17 mouse cellular contexts compared by ENCODE assay signal in the genomic region with DNA sequence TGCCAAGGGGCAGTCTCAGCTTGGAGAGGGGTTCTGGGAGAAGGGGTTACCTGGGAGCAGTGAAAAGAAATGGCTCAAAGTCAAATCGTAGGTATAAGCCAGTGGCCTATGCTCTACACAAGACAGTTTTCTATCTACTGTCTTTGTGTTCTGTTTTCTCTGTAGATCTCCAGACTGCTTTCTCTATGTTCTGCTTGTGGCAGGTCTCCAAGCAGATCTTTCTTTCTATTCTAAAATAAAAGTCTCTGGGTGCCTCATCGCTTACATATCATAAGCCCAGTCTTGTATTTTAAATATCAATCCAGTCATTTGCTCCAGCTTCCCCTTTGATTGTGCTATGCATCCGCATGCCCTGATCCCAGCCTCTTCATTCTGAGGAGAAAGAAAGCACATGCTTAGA.
A peak's percentile ranks its signal among the peaks of the same experiment; 100 is the strongest.
DNase-seq lines count a peak whose midpoint lies in the region.
"Had no signal": no experiment of that assay in that cellular context is flagged by ENCODE, and none has a peak within 500 bp of the region (broad histone marks: within the 10 kb centered on the region; RNA-seq: fewer than 3 reads in every experiment).

No protein-coding gene starts in this region.

- peak; percentile 13 to 41 for DNase-seq in frontal cortex, postnatal 36 days (ENCODE audit: low spot score in 2 of 2)
- DNase-seq in frontal cortex, postnatal 25 days (ENCODE audit: low spot score in 2 of 2), result no peak
- DNase-seq in right cerebral cortex, adult 18-20 months, result peak; percentile 10
- no peak for DNase-seq in right cerebral cortex, postnatal 14 days
- DNase-seq in telencephalon, adult 2 months (ENCODE audit: low read depth, low spot score), result peak; percentile 15
- no peak for DNase-seq in ovary, postnatal 14 days (ENCODE audit: low spot score)
- DNase-seq: adrenal gland, adult 2 months; adrenal gland, postnatal 14 days; cerebellum, adult 11-12 months; cerebellum, adult 8-10 months; cerebellum, postnatal 10 days; cerebellum, postnatal 36 days; embryo, embryonic 11 days; gastrocnemius, postnatal 25 days; heart, adult 18-20 months; heart, postnatal 10 days; heart, postnatal 36 days had no signal

Comparison
In these comparisons a context has a peak if more than half of its experiments do, and no peak if none do; other contexts are left out.
1. DNase-seq: peak in frontal cortex, postnatal 36 days (2 of 2), right cerebral cortex, adult 18-20 months (single experiment) and telencephalon, adult 2 months (single experiment); none in frontal cortex, postnatal 25 days (0 of 2), right cerebral cortex, postnatal 14 days (single experiment) and ovary, postnatal 14 days (single experiment).